Mouse (Mus musculus): Measurements from ENCODE around the gene B4galt5.
A peak's percentile ranks its signal among the peaks of the same experiment; 100 is the strongest.

The B4galt5 gene

GRCm38 (mm10) chr2:167278751-167279526 is 70.0 kb downstream of the B4galt5 start:
- DNase-seq (ENCODE audit: inconsistent ontology term): peak; percentile 60

- DNase-seq (ENCODE audit: inconsistent ontology term): no peak
These were observed 71.0 kb downstream of the B4galt5 start for GRCm38 (mm10) chr2:167278011-167278410.

- DNase-seq (ENCODE audit: inconsistent ontology term): peak; percentile 95
These were observed 72.0 kb downstream of the B4galt5 start for GRCm38 (mm10) chr2:167277026-167277425.

GRCm38 (mm10) chr2:167275856-167276255 is 73.1 kb downstream of the B4galt5 start:
- no peak for DNase-seq (ENCODE audit: inconsistent ontology term)

- DNase-seq (ENCODE audit: inconsistent ontology term): no peak
These were observed 74.1 kb downstream of the B4galt5 start for GRCm38 (mm10) chr2:167274713-167275465.

- no peak for DNase-seq (ENCODE audit: inconsistent ontology term)
These were observed 75.7 kb downstream of the B4galt5 start for GRCm38 (mm10) chr2:167273206-167273740.

- no peak for DNase-seq (ENCODE audit: inconsistent ontology term)
These were observed 76.3 kb downstream of the B4galt5 start for GRCm38 (mm10) chr2:167272706-167273105.

- DNase-seq (ENCODE audit: inconsistent ontology term): no peak
These were observed 77.9 kb downstream of the B4galt5 start for GRCm38 (mm10) chr2:167271121-167271521.

GRCm38 (mm10) chr2:167270496-167270895 is 78.5 kb downstream of the B4galt5 start:
- DNase-seq (ENCODE audit: inconsistent ontology term): no peak

GRCm38 (mm10) chr2:167268721-167269120 is 80.3 kb downstream of the B4galt5 start:
- DNase-seq (ENCODE audit: inconsistent ontology term): peak; percentile 44

- no peak for DNase-seq (ENCODE audit: inconsistent ontology term)
These were observed 80.6 kb downstream of the B4galt5 start for GRCm38 (mm10) chr2:167268411-167268690.

- no peak for DNase-seq (ENCODE audit: inconsistent ontology term)
These were observed 81.2 kb downstream of the B4galt5 start for GRCm38 (mm10) chr2:167267531-167268410.

GRCm38 (mm10) chr2:167266231-167266630 is 82.8 kb downstream of the B4galt5 start:
- no peak for DNase-seq (ENCODE audit: inconsistent ontology term)

- DNase-seq (ENCODE audit: inconsistent ontology term): no peak
These were observed 83.2 kb downstream of the B4galt5 start for GRCm38 (mm10) chr2:167265806-167266205.

- DNase-seq (ENCODE audit: inconsistent ontology term): no peak
These were observed 84.0 kb downstream of the B4galt5 start for GRCm38 (mm10) chr2:167265021-167265420.

GRCm38 (mm10) chr2:167263931-167264330 is 85.1 kb downstream of the B4galt5 start:
- no peak for DNase-seq (ENCODE audit: inconsistent ontology term)

- DNase-seq (ENCODE audit: inconsistent ontology term): peak; percentile 78
These were observed 85.8 kb downstream of the B4galt5 start for GRCm38 (mm10) chr2:167263040-167263810.

- no peak for DNase-seq (ENCODE audit: inconsistent ontology term)
These were observed 86.5 kb downstream of the B4galt5 start for GRCm38 (mm10) chr2:167262433-167262832.

GRCm38 (mm10) chr2:167261106-167261505 is 87.9 kb downstream of the B4galt5 start:
- DNase-seq (ENCODE audit: inconsistent ontology term): no peak

- no peak for DNase-seq (ENCODE audit: inconsistent ontology term)
These were observed 91.2 kb downstream of the B4galt5 start for GRCm38 (mm10) chr2:167257790-167258189.

- no peak for DNase-seq (ENCODE audit: inconsistent ontology term)
These were observed 94.2 kb downstream of the B4galt5 start for GRCm38 (mm10) chr2:167254808-167255207.
